Mouse (Mus musculus): ENCODE data around the gene Mr1. TPM values are rescaled to one million over a fixed set of nuclear protein-coding genes. Genes with fewer than 3 reads are reported as not detected.

Mr1 gene
- not detected in 2 replicates for total RNA-seq (2012; rRNA removed)

- TF ChIP-seq MAFK (IDR thresholded peaks at IDR 0.05; ENCODE audit: insufficient read depth, low read depth, low read length) = no peak
- TF ChIP-seq CHD2 (IDR thresholded peaks at IDR 0.05; ENCODE audit: low read depth, low read length) = peak; percentile 87
- DNase-seq (ENCODE audit: low read depth, low spot score) = no peak
- Histone ChIP-seq H3K9ac (ENCODE audit: insufficient read depth, low read depth, low read length, poor library complexity, severe bottlenecking) (no peak within 1 kb of the TSS), H3K9me3 (ENCODE audit: control insufficient read depth, insufficient read depth, low read depth, low read length) (no peaks in the 10 kb centered on the region), H3K4me3 (ENCODE audit: insufficient read depth in 1 of 2, low read depth in 1 of 2, low read length in 2 of 2, poor library complexity in 1 of 2, severe bottlenecking in 1 of 2) (no peak within 1 kb of the TSS), H3K27ac (ENCODE audit: insufficient read depth, low read depth, low read length, poor library complexity, severe bottlenecking) (no peak within 1 kb of the TSS), H3K4me1 (ENCODE audit: control insufficient read depth in 2 of 2, insufficient read depth in 2 of 2, low read length in 2 of 2, poor library complexity in 1 of 2) (no peaks in the 10 kb centered on the region), H3K36me3 (ENCODE audit: control insufficient read depth, insufficient read depth, low read length, poor library complexity, severe bottlenecking) (no peaks in the 10 kb centered on the region)
- in situ Hi-C loops (cut with MboI; ENCODE audit: low sequenced_read_pairs in 2 of 2, unreplicated experiment in 2 of 2) = no loop called here
These were observed at the start of gene Mr1 for GRCm38 (mm10) chr1:155146572-155146980. Mr1 (minus strand) TSS chr1:155146814.

GRCm38 (mm10) chr1:155192805-155193368 is 46.3 kb upstream of the Mr1 start:
- peaks cover 9% of the 10 kb centered on the region; the same call in 1 of the 2 replicates for H3K36me3 ChIP-seq (ENCODE audit: control insufficient read depth, insufficient read depth, low read length, poor library complexity, severe bottlenecking)
- no peaks in the 10 kb centered on the region for H3K4me1 ChIP-seq (ENCODE audit: control insufficient read depth in 2 of 2, insufficient read depth in 2 of 2, low read length in 2 of 2, poor library complexity in 1 of 2)
- DNase-seq (ENCODE audit: low read depth, low spot score) = no peak
- in situ Hi-C loops (cut with MboI; ENCODE audit: low sequenced_read_pairs in 2 of 2, unreplicated experiment in 2 of 2) = no loop called here
- H3K27ac ChIP-seq (ENCODE audit: insufficient read depth, low read depth, low read length, poor library complexity, severe bottlenecking) = no peak overlapping the region
- no peak overlapping the region for H3K4me3 ChIP-seq (ENCODE audit: insufficient read depth in 1 of 2, low read depth in 1 of 2, low read length in 2 of 2, poor library complexity in 1 of 2, severe bottlenecking in 1 of 2)
- TF ChIP-seq MAFK (IDR thresholded peaks at IDR 0.05; ENCODE audit: insufficient read depth, low read depth, low read length) = no peak
- no peak for TF ChIP-seq HCFC1 (IDR thresholded peaks at IDR 0.05; ENCODE audit: borderline replicate concordance, insufficient read depth, low read length)
- no peak for TF ChIP-seq ZC3H11A (IDR thresholded peaks at IDR 0.05; ENCODE audit: borderline replicate concordance, low read depth, low read length)
- no peak for TF ChIP-seq ZNF384 (IDR thresholded peaks at IDR 0.05; ENCODE audit: low read depth, low read length)
- no peak for TF ChIP-seq CHD2 (IDR thresholded peaks at IDR 0.05; ENCODE audit: low read depth, low read length)
- H3K9ac ChIP-seq (ENCODE audit: insufficient read depth, low read depth, low read length, poor library complexity, severe bottlenecking) = no peak overlapping the region
- H3K9me3 ChIP-seq (ENCODE audit: control insufficient read depth, insufficient read depth, low read depth, low read length) = no peaks in the 10 kb centered on the region

GRCm38 (mm10) chr1:155191671-155192070 is 45.1 kb upstream of the Mr1 start:
- Histone ChIP-seq H3K9me3 (ENCODE audit: control insufficient read depth, insufficient read depth, low read depth, low read length) (no peaks in the 10 kb centered on the region), H3K27ac (ENCODE audit: insufficient read depth, low read depth, low read length, poor library complexity, severe bottlenecking) (no peak overlapping the region), H3K4me1 (ENCODE audit: control insufficient read depth in 2 of 2, insufficient read depth in 2 of 2, low read length in 2 of 2, poor library complexity in 1 of 2) (no peaks in the 10 kb centered on the region), H3K4me3 (ENCODE audit: insufficient read depth in 1 of 2, low read depth in 1 of 2, low read length in 2 of 2, poor library complexity in 1 of 2, severe bottlenecking in 1 of 2) (no peak overlapping the region), H3K36me3 (ENCODE audit: control insufficient read depth, insufficient read depth, low read length, poor library complexity, severe bottlenecking) (peaks cover 9% of the 10 kb centered on the region; the same call in 1 of the 2 replicates), H3K9ac (ENCODE audit: insufficient read depth, low read depth, low read length, poor library complexity, severe bottlenecking) (no peak overlapping the region)
- in situ Hi-C loops (cut with MboI; ENCODE audit: low sequenced_read_pairs in 2 of 2, unreplicated experiment in 2 of 2) = no loop called here
- TF ChIP-seq HCFC1 (IDR thresholded peaks at IDR 0.05; ENCODE audit: borderline replicate concordance, insufficient read depth, low read length) = no peak
- no peak for TF ChIP-seq CHD2 (IDR thresholded peaks at IDR 0.05; ENCODE audit: low read depth, low read length)
- no peak for TF ChIP-seq ZC3H11A (IDR thresholded peaks at IDR 0.05; ENCODE audit: borderline replicate concordance, low read depth, low read length)
- no peak for TF ChIP-seq MAFK (IDR thresholded peaks at IDR 0.05; ENCODE audit: insufficient read depth, low read depth, low read length)
- no peak for TF ChIP-seq ZNF384 (IDR thresholded peaks at IDR 0.05; ENCODE audit: low read depth, low read length)
- no peak for DNase-seq (ENCODE audit: low read depth, low spot score)

- no peak for TF ChIP-seq MAFK (IDR thresholded peaks at IDR 0.05; ENCODE audit: insufficient read depth, low read depth, low read length)
- no peak for TF ChIP-seq ZC3H11A (IDR thresholded peaks at IDR 0.05; ENCODE audit: borderline replicate concordance, low read depth, low read length)
- TF ChIP-seq HCFC1 (IDR thresholded peaks at IDR 0.05; ENCODE audit: borderline replicate concordance, insufficient read depth, low read length) = no peak
- Histone ChIP-seq H3K36me3 (ENCODE audit: control insufficient read depth, insufficient read depth, low read length, poor library complexity, severe bottlenecking) (peaks cover 9% of the 10 kb centered on the region; the same call in 1 of the 2 replicates), H3K9ac (ENCODE audit: insufficient read depth, low read depth, low read length, poor library complexity, severe bottlenecking) (no peak overlapping the region), H3K4me3 (ENCODE audit: insufficient read depth in 1 of 2, low read depth in 1 of 2, low read length in 2 of 2, poor library complexity in 1 of 2, severe bottlenecking in 1 of 2) (no peak overlapping the region), H3K27ac (ENCODE audit: insufficient read depth, low read depth, low read length, poor library complexity, severe bottlenecking) (no peak overlapping the region), H3K9me3 (ENCODE audit: control insufficient read depth, insufficient read depth, low read depth, low read length) (no peaks in the 10 kb centered on the region), H3K4me1 (ENCODE audit: control insufficient read depth in 2 of 2, insufficient read depth in 2 of 2, low read length in 2 of 2, poor library complexity in 1 of 2) (no peaks in the 10 kb centered on the region)
- DNase-seq (ENCODE audit: low read depth, low spot score) = no peak
- in situ Hi-C loops (cut with MboI; ENCODE audit: low sequenced_read_pairs in 2 of 2, unreplicated experiment in 2 of 2) = no loop called here
These were observed 44.6 kb upstream of the Mr1 start for GRCm38 (mm10) chr1:155191219-155191618.

- in situ Hi-C loops (cut with MboI; ENCODE audit: low sequenced_read_pairs in 2 of 2, unreplicated experiment in 2 of 2) = no loop called here
- no peak overlapping the region for H3K4me3 ChIP-seq (ENCODE audit: insufficient read depth in 1 of 2, low read depth in 1 of 2, low read length in 2 of 2, poor library complexity in 1 of 2, severe bottlenecking in 1 of 2)
- peaks cover 5% of the 10 kb centered on the region; the same call in 1 of the 2 replicates for H3K36me3 ChIP-seq (ENCODE audit: control insufficient read depth, insufficient read depth, low read length, poor library complexity, severe bottlenecking)
- DNase-seq (ENCODE audit: low read depth, low spot score) = no peak
- H3K9ac ChIP-seq (ENCODE audit: insufficient read depth, low read depth, low read length, poor library complexity, severe bottlenecking) = no peak overlapping the region
- no peaks in the 10 kb centered on the region for H3K4me1 ChIP-seq (ENCODE audit: control insufficient read depth in 2 of 2, insufficient read depth in 2 of 2, low read length in 2 of 2, poor library complexity in 1 of 2)
- no peak for TF ChIP-seq ZNF384 (IDR thresholded peaks at IDR 0.05; ENCODE audit: low read depth, low read length)
- no peak for TF ChIP-seq MAFK (IDR thresholded peaks at IDR 0.05; ENCODE audit: insufficient read depth, low read depth, low read length)
- TF ChIP-seq HCFC1 (IDR thresholded peaks at IDR 0.05; ENCODE audit: borderline replicate concordance, insufficient read depth, low read length) = no peak
- TF ChIP-seq ZC3H11A (IDR thresholded peaks at IDR 0.05; ENCODE audit: borderline replicate concordance, low read depth, low read length) = no peak
- no peaks in the 10 kb centered on the region for H3K9me3 ChIP-seq (ENCODE audit: control insufficient read depth, insufficient read depth, low read depth, low read length)
- no peak overlapping the region for H3K27ac ChIP-seq (ENCODE audit: insufficient read depth, low read depth, low read length, poor library complexity, severe bottlenecking)
These were observed 42.0 kb upstream of the Mr1 start for GRCm38 (mm10) chr1:155188656-155189055.
